Mouse (Mus musculus): Measurements from ENCODE around the gene Musk.

The Musk gene

GRCm38 (mm10) chr4:58413188-58414185, 127.7 kb downstream of the Musk start:
- 85% methylated on average over 13 of the region's 13 CpGs for WGBS

DNA sequence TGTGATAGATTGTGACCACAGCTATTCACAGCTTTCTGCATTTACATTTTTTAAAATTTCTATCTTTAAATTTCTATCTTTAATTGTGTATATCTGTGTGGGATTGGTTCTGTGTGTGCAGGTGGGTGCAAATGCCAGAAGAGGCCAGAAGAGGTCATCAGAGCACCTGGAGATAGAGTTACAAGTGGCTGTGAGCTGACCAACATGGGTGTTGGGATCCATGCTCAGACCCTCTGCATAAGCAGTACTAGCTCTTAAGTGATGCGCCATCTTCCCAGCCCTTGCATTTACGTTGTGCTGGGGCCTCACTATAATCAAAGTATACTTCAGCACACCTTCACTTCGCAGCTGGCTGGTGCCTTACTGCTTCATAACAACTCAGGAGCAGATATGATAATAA, 129.8 kb downstream of the Musk start:
- 98% methylated on average over 3 of the region's 3 CpGs for WGBS

DNA sequence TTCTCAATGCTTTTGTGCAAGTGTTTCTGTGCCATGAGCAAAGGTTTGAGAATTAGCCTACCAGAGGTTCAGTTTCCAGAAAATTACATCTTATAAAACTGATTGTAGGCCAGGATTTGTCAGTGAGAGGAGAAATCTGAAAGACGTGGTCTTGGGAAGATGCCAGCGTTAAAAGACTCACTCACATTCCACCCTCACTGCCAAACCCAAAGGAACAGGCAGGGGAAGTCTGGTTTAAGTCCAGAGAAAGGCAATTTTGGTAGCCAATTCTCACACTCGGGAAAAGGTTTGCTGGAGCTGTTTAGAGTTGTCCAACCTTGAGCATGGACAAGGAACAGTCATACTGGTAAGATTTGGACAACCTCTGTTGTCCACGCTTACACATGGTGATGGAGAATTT, 131.6 kb downstream of the Musk start:
- WGBS, result 41% methylated on average over 4 of the region's 4 CpGs

DNA sequence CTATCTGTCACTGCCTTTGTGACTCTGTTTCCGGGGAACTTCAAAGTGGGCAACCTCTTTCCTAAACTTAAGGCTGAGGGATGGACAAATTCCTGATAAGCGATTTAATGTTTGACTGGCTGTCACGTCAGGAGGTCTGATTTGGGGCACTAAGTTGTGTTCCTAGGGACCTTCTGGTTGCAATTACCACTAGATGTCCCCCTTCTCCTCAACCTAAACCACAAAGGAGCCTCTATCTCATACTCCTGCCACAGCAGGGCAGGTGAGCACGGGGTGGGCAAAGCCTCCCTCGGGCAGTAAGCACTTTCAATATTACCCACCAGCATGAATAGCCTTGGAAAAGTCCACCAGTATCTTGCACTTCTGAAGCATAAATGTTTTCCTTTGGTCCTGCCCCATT, 133.5 kb downstream of the Musk start:
- WGBS, result 51% methylated on average over 5 of the region's 5 CpGs

DNA sequence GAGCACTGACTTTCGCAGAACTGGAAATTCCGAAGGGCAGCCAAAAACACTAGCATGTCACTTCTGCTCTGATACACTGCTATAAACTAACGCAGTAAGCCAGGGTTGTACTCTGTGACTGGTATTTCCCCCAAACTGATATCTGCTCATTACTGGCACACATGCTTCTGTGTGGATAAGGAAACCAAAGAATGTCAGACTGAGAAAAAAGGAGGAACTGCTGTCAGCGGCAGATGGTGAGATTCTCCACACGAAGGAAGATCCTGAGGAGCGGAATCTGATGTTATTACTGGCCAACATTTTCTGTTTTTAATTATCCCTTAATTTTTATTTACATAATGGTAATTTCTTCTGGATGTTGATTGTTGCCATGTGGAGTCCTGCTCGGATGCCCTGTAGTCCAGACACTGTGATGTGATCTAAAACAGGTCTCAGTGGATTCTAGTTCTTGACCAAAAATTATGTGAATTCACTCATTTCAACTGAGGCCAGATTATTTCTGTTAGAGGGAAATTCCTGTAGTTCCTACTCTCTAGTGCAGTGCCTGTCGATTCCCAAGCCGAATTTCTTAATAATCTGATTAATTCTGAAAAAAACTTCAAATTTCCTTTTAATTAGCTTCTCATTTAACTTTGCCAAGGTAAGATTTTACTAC, 137.6 kb downstream of the Musk start:
- WGBS, result 47% methylated on average over 9 of the region's 9 CpGs
